Mouse (Mus musculus) granulocyte monocyte progenitor cell, adult 5-6 weeks (primary cell): ENCODE data around the gene Lsamp. TPM values are rescaled to one million over a fixed set of nuclear protein-coding genes. Genes with fewer than 3 reads are reported as not detected.

ENCODE experiments used
- ATAC-seq: replicated peaks from 2 replicates; pipeline ENCODE4 v1.8.0; 2016; ENCODE audit warnings: mild to moderate bottlenecking, moderate TSS enrichment, inconsistent platforms; ENCODE audit not compliant: poor library complexity, severe bottlenecking
- total RNA-seq, 2 experiments: library from RNA; stranded (forward) in 1 of 2; stranded (reverse) in 1 of 2; fragments of 200-712, 200-1000 nt in 1 of 2; fragments of >200 nt in 1 of 2; fragmentation: Nextera tagmentation in 1 of 2; gene quantifications; 2 replicates each; pipeline ENCODE4 v1.2.3; 2014 to 2017

The Lsamp gene
- total RNA-seq, 2 experiments from 2014 or later, result not detected

- ATAC-seq, result no peak
Observed at GRCm38 (mm10) chr16:40639621-40640371, 655.6 kb downstream of the Lsamp start.

GRCm38 (mm10) chr16:40652800-40653199 lies 668.6 kb downstream of the Lsamp start:
- no peak for ATAC-seq

GRCm38 (mm10) chr16:40653508-40653907 lies 669.3 kb downstream of the Lsamp start:
- no peak for ATAC-seq

- ATAC-seq, result no peak
Observed at GRCm38 (mm10) chr16:40656347-40656746, 672.2 kb downstream of the Lsamp start.

GRCm38 (mm10) chr16:40656871-40657270 lies 672.7 kb downstream of the Lsamp start:
- no peak for ATAC-seq

- ATAC-seq, result no peak
Observed at GRCm38 (mm10) chr16:40685531-40685930, 701.4 kb downstream of the Lsamp start.

GRCm38 (mm10) chr16:40692292-40692691 lies 708.1 kb downstream of the Lsamp start:
- ATAC-seq, result no peak

GRCm38 (mm10) chr16:40697253-40697652 lies 713.1 kb downstream of the Lsamp start:
- no peak for ATAC-seq

- ATAC-seq, result no peak
Observed at GRCm38 (mm10) chr16:40708558-40708957, 724.4 kb downstream of the Lsamp start.

- ATAC-seq, result no peak
Observed at GRCm38 (mm10) chr16:40709574-40709973, 725.4 kb downstream of the Lsamp start.

- ATAC-seq, result no peak
Observed at GRCm38 (mm10) chr16:40710068-40710467, 725.9 kb downstream of the Lsamp start.

GRCm38 (mm10) chr16:40710491-40710890 lies 726.3 kb downstream of the Lsamp start:
- ATAC-seq, result no peak

- ATAC-seq, result no peak
Observed at GRCm38 (mm10) chr16:40713725-40714124, 729.6 kb downstream of the Lsamp start.

GRCm38 (mm10) chr16:40739015-40739414 lies 754.9 kb downstream of the Lsamp start:
- ATAC-seq, result no peak

GRCm38 (mm10) chr16:40739771-40740170 lies 755.6 kb downstream of the Lsamp start:
- ATAC-seq, result no peak

- no peak for ATAC-seq
Observed at GRCm38 (mm10) chr16:40740273-40740672, 756.1 kb downstream of the Lsamp start.

- no peak for ATAC-seq
Observed at GRCm38 (mm10) chr16:40827191-40827590, 843.0 kb downstream of the Lsamp start.

GRCm38 (mm10) chr16:40831536-40831935 lies 847.4 kb downstream of the Lsamp start:
- no peak for ATAC-seq

GRCm38 (mm10) chr16:40841765-40842164 lies 857.6 kb downstream of the Lsamp start:
- no peak for ATAC-seq

GRCm38 (mm10) chr16:40866733-40867132 lies 882.6 kb downstream of the Lsamp start:
- ATAC-seq, result no peak

GRCm38 (mm10) chr16:40878301-40878700 lies 894.1 kb downstream of the Lsamp start:
- ATAC-seq, result no peak

- no peak for ATAC-seq
Observed at GRCm38 (mm10) chr16:40881942-40882341, 897.8 kb downstream of the Lsamp start.
